Mouse (Mus musculus) myocyte (in vitro differentiated cells): Measurements from ENCODE around the gene Snapc3.

Experiments used
- CEBPB ChIP-seq: IDR thresholded peaks from 2 replicates; pipeline ENCODE4 v1.6.1; 2011; ENCODE audit warnings: mild to moderate bottlenecking, moderate library complexity; ENCODE audit not compliant: poor library complexity, insufficient read depth, severe bottlenecking
- E2F4 ChIP-seq: IDR thresholded peaks from one replicate; pipeline ENCODE4 v1.6.1; 2011; ENCODE audit warnings: mild to moderate bottlenecking, control low read depth, moderate library complexity; ENCODE audit not compliant: insufficient read depth
- MAX ChIP-seq: IDR thresholded peaks from one replicate; pipeline ENCODE4 v1.6.1; 2011; ENCODE audit warnings: low read depth, mild to moderate bottlenecking, control low read depth
- MYOD1 ChIP-seq, 3 experiments: IDR thresholded peaks; one replicate each; pipeline ENCODE4 v1.6.1; 2011; ENCODE audit warnings: control low read depth in 2 of 3, low read depth in 2 of 3, mild to moderate bottlenecking in 2 of 3, moderate library complexity in 1 of 3; ENCODE audit not compliant: insufficient read length in 2 of 3, control insufficient read depth in 1 of 3
- MYOG ChIP-seq, 3 experiments: IDR thresholded peaks; one replicate each; pipeline ENCODE4 v1.6.1; 2011; ENCODE audit warnings: control low read depth in 2 of 3, low read depth in 2 of 3, mild to moderate bottlenecking in 2 of 3; ENCODE audit not compliant: insufficient read length in 2 of 3, control insufficient read depth in 1 of 3, insufficient read depth in 1 of 3
- POLR2A ChIP-seq: IDR thresholded peaks from one replicate; pipeline ENCODE4 v1.6.1; 2011; ENCODE audit warnings: low read depth, mild to moderate bottlenecking, control low read depth, moderate library complexity; ENCODE audit not compliant: insufficient read length
- POLR2AphosphoS2 ChIP-seq: IDR thresholded peaks from one replicate; pipeline ENCODE4 v1.6.1; 2011; ENCODE audit warnings: low read depth, control low read depth; ENCODE audit not compliant: insufficient read length
- REST ChIP-seq: IDR thresholded peaks from one replicate; pipeline ENCODE4 v1.6.1; 2011; ENCODE audit warnings: mild to moderate bottlenecking, control low read depth, moderate library complexity; ENCODE audit not compliant: insufficient read depth, insufficient read length
- TCF12 ChIP-seq: IDR thresholded peaks from one replicate; pipeline ENCODE4 v1.6.1; 2011; ENCODE audit warnings: mild to moderate bottlenecking, control low read depth; ENCODE audit not compliant: poor library complexity, insufficient read depth, severe bottlenecking
- USF1 ChIP-seq: IDR thresholded peaks from one replicate; pipeline ENCODE4 v1.6.1; 2011; ENCODE audit warnings: low read depth, mild to moderate bottlenecking, control low read depth, moderate library complexity

DNA sequence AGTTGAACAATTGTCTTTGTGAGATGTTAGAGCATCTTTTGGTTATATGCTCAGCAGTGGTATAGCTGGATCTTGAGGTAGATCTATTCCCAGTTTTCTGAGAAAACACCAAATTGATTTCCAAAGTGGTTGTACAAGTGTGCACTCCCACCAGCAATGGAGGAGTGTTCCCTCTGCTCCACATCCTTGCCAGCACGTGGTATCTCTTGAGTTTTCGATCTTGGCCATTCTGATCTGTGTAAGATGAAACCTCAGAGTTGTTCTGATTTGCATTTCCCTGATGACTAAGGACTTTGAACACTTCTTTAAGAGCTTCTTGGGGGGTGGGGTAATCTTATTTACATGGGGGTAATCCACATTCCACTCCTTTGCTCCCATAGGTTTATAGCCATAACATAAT lies 92.1 kb downstream of the Snapc3 start:
- TF ChIP-seq MYOD1 (IDR thresholded peaks at IDR 0.05; ENCODE audit: control insufficient read depth in 1 of 3, insufficient read length in 2 of 3, low read depth in 2 of 3), result no peak
- no peak for TF ChIP-seq POLR2A
- TF ChIP-seq E2F4, result no peak
- no peak for TF ChIP-seq MAX
- no peak for TF ChIP-seq USF1
- no peak for TF ChIP-seq TCF12
- no peak for TF ChIP-seq POLR2AphosphoS2
- no peak for TF ChIP-seq MYOG (IDR thresholded peaks at IDR 0.05; ENCODE audit: control insufficient read depth in 1 of 3, insufficient read depth in 1 of 3, insufficient read length in 2 of 3, low read depth in 2 of 3)
- TF ChIP-seq REST, result no peak
- no peak for TF ChIP-seq CEBPB
